Mouse (Mus musculus): ENCODE measurements around the gene Tnfrsf25.

The Tnfrsf25 gene

DNA sequence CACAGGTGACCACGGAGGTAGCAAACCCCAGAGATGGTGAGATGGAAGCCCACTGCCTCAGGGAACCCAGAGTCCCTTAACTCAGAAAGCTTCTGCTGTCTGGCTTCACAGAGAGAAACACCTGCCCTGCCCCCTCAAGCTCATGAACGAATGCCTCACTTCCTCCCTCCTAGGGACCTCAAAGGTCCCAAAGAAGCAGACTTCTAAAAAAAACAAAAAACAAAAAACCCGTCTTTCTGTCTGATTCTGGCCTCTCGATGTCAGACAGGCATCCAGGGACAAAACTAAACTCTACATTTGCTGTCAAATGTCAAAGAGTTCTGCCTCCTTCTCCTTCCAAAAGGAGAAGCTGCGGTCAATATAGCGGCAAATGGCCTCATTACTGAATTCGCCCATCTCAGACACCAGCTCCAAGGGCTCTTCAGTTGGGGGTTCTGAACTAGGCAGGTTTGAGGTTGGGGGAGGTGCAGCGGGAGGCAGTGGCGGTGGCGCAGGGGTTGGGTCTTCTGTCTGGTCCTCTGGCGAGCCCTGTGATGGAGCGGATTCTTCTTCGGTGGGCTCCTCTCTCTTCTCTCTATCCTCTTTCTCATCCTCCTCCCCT is 8.7 kb downstream of the Tnfrsf25 start:
- DNase-seq = no peak

DNA sequence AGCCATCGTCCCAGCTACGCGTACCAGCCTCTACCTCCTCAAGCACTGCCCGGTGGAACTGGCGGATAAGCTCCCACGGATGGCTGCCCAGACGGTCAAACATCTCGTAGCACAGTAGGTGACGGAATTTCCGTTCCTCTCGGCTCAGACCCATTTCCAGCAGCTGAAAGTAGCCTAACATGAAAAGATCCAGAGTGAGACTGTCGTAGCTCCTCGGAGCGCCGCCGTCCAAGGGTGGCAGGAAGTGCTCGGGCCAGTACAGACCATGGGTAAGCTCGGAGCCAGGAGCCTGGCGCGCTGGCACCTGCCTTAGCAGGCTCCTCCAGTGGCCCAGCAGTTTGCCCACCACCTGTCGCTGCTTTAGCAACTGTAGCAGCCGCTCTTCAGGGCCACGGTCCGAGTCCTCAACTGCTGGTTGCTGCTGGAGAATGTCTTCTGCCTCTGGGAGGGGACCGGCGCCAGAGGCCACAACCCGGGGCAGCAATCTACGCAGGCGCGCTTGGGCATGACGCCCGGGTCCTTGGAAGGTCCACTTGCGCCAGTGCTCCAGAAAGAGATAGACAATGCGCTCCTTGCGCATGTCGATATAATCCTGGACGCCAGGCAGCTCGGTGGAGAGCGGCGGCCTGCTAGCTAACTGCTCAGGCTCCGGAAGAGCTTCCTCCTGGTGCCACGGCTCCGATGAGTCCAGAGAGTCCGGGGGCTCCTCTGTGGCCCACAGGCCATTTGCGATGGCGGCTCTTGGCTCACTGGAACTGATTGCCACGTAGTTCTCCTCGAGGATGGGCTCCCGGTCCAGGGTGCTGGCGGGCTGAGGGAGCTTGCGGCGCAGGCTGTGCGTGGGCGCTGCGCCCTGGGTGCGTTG is 9.7 kb downstream of the Tnfrsf25 start:
- DNase-seq = peak; percentile 50

DNA sequence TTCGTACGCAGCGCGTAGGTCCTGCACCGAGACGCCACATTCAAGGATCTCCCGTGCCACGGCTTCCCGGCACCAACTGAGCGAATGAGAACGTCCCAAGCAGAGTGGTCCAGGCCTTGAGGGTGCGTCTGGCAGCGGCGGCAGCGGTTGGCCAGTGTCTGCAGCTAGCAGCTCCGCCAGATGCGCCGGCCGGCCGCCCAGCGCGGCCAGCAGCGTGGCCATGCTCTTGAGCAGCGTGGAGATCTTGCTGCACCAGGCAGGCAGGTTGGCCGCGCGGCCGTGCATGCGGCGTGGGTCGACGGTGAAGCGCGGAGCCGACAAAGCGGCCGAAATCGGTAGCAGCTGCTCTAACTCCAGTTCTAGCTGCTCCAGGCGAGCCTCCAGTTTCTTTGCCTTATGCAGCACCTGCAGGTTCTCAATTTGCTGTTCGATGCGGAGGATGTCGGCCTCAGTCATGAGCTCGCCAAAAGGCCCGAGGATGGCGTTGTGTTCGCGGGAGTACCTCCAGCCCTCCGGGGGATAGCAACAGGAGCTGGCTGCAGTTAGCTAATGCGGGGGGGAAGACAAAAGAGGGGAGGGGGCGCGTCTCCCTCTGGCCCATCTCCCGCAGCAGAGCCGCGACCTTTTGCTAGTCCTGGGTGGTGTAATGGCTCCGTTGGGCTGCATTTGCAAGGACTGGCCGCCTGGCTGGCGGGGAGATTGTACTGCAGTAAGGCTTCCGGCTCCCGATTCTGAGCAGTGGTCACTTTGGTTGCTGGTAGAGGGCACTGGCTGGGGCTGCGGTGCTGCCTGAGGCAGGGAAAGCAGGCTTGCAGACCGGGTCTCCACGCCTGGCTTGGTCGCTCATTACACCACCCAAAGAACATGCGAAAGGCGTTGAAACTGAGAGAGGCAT is 10.5 kb downstream of the Tnfrsf25 start:
- no peak for DNase-seq

DNA sequence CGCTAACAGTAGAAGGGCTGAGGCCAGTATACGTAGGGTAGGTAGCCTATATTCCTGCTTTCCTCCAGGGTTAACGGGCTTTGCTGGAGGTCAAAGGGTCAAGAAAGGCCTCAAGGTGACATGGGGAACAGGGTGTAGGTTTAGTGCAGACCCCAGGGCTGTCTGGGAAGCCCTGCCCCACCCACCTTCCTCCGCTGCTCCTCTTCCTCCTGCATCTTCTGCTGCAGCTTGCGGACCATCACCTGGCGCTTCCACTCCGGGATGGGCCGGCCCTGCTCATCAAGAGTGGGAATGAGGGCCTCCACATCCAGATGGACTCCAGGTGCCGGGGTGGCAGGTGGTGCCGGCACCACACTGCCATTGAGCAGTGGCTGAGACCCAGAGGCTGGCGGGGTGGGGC is 12.2 kb downstream of the Tnfrsf25 start:
- no peak for DNase-seq

DNA sequence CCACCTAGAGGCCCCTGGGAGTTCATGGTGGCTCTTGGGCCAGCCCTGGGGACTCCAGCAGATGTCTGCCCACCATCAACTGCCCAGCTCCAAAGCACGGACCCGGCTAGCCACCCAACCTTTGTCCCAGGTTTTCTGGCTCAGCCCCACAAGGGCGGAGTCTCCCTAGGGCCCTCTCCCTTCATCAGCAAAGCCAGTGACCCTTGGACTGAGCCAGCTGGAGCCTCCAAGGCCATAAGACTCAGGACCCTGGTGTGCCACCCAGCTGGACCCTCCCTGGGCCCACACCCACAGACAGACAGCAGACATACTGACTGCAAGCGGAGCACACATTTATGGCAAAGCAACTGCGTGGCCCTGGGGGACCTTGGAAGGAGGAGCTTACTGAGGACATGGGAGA is 13.1 kb downstream of the Tnfrsf25 start:
- no peak for DNase-seq

DNA sequence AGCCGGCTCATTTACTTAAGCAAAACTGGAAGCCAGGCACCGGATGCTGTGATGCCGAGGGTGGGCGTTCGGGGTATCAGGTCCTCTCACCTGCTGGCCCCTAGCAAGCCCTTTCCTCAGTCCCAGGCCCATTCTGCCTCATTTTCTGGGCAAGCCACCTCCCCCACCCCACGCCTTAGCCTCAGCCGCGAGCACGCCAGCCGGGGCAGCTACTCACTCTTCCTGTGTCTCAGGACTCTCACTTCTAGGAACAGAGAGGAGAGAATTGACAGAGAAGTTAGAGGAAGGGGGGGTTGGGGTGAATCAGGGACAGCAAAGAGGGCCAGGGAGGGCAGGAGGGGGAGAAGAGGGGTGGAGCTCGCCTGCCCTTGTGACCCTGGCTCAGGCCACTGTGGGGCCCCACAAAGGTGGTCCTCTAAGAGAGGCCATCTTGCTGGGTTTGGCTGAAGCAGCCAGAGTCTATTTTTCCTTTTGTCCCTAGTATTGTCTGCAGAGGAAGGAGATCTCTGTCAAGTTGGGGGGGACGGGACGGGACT is 13.7 kb downstream of the Tnfrsf25 start:
- DNase-seq = no peak

DNA sequence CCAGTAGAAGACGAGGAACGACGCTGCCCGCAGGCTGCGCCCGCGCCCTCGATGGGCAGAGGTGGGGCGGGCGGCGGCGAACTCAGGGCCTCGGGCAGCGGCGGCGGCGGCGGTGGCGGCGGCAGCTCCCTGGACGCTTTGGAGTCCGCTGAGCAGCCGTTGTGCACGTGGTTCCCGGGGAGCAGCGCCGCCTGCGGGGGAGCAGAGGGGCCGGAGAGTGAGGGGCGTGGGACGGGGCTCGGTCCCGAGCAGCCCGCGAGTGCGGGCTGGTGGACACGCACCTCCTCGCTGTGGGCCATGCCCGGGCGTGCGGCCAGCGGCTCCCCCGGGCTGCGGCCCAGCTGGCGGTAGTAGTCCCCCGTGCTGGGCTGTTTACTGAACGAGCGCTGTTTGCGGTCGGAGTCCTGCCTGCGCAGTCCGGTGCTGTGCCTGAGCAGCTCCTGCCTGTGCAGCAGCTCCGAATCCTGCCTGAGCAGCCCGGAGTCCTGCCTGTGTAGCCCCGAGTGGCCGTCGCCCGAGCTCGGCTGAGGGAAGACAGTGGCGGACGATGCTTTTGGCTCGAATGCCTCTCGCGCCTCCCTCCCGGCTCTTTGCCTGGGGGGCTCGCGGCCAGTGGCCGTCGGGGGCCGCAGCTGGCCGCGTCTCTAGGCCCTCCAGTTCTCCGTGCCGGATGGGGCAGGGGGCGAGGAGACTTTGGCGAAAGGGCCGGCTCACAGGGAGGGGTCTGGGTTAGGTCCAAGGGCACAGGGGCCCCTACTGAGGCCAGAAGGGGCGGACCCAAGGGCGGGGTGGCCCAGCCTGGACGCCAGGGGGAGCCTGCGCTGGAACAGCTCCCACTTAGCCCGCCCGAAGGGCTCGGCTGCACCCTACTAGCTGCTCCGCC is 15.3 kb downstream of the Tnfrsf25 start:
- no peak for DNase-seq

DNA sequence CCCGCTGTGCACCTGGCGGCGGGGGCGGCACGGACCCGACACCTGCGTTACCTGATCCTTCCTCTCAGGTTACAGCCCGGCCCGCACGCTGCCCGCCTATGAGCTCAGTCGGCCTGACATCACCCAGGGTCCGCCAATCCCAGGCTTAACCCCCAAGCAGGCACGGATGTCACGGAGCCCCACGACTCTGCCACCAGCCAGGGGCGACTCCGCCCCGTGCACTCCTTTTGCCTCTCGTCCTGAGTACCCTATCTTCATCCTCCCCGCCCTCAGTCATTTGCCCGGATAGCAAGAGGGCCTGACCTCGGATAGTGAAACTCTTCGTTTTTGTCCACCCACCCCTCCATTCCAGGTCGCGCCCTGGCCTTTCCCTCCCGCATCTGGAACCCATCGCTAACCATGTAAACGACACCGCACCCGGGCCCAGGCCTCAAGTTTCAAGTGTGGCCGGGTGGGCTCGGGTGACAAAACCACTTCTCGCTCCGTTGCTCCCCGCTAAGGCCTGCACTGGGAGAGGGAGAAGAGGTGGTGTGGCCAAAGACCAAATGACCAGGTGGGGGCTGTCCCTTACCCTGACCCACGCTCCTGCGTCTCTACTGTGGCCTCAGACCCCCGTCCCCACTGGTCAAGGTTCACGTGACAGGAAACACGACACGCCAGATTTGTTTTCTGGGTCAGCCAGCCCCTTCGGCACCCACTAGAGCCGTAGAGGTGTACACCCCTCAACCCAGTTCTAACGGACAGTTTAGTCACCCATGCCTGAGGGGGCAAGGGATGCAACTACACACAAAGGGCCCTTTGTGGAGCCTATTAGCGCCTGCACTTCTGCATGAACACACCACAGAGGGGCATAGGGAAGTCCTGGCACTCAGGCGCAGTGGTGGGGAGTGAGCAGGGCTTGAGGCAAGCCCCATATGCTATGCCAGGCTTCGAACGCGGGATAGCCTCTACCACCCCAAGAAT is 16.4 kb downstream of the Tnfrsf25 start:
- DNase-seq = no peak

DNA sequence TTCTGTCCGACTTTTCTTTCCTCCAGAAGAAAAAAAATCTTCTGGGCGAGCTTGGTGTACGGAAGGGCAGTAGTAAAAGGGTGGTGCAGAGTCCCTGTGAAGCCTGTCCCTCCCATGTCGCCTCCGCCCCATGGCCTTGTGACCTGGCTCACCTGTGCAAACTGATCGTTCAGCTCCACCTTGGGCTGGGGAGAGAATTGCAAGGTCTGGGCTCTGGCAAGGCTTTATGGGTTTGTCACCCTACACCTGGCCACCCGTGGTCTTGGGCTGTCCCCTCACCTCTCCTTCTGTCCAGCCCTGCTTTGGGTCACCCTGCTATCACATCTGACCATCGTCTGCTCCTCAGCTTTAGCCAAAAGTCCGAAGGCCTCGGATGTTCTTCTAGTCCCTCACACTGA is 17.0 kb downstream of the Tnfrsf25 start:
- no peak for DNase-seq

DNA sequence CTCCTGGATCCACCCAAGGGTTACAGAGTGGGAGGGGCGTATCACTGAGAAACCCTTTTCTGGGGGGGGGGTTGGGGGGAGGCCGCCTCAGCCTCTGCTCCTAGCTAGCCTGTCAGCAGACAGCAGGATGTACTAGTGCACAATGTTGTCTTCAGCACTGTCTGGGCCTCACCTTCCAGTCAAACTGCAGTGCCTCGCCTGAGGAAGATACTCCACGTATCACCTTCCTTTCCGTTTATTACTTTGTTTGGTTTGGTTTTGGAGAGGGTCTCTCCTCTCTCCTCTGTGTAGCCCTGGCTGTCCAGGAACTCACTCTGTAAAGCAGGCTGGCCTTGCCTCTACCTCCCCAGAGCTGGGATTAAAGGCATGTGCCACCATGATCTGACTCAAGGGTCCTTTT is 17.5 kb downstream of the Tnfrsf25 start:
- no peak for DNase-seq

DNA sequence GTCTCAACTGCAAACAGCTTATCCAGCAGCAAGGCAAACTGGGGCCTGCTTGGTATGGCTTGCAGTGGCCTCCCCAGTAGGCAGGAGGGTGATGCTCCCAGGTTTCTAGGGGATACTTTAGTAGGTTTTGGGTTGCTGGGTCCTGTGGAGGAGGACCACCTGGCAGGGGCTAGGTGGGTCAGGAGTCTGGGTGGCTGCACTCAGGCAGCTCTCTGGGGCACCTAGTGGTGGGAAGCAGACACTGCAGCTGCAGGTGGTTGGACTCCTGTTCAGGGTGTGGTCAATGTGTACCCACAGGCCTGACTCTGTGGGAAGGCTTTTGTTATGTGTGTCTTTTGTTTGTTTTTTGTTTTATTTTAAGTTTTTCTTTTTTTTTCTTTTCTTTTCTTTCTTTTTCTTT is 18.8 kb downstream of the Tnfrsf25 start:
- no peak for DNase-seq

DNA sequence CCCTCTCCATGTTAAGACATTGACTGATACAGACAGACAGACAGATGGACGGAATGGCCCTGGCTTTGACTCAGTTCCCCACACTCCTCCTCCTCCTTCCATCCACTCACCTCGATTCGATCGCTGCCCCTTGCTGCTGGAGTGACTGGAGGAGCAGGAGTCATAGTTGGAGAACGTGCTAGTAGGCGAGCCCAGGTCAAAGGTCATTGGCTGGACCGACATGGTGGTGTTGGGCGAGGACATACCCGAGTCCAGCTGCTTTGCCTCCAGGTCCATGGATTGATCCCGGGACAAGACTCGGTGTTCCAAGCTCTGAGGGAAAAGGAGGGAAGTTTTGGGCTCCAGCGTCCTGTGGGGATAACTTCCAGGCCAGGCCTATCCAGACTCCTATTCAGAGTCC is 19.6 kb downstream of the Tnfrsf25 start:
- DNase-seq = no peak

DNA sequence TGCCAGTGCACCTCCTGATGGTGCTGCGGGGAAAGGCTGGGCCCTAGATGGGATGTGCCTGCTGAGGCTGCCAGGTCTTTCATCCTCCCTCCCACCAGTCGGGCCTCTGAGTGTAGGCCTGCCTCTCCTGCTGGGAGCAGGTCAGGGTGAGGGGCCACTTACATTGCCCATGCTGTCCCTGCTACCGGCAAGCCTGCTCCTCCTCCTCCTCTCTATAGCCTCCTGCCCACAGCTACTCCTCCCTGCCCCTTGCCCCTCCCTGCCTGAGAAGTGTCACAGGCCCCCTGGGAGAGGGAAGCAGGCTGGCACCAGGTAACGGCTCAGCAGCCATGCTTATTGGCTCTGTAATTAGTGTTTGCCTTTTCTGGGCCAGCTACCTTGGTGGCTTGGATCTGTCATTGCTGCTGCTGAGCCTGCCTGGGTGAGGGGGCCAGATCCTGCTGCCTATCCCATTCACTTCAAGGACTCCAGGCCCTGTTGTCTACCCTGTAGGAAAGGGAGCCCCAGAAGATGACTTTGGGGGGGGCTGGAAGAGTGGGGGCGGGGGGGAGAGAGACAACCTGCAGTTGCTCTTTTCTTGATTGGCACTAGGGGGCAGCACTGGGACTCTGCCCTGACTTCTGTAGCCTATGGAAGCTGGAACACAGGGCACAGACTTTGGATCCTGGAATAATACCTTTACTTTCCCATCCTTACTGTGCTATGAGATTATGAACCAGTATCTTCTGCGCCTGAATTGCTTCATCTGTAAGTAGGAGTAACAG is 20.6 kb downstream of the Tnfrsf25 start:
- DNase-seq = no peak

DNA sequence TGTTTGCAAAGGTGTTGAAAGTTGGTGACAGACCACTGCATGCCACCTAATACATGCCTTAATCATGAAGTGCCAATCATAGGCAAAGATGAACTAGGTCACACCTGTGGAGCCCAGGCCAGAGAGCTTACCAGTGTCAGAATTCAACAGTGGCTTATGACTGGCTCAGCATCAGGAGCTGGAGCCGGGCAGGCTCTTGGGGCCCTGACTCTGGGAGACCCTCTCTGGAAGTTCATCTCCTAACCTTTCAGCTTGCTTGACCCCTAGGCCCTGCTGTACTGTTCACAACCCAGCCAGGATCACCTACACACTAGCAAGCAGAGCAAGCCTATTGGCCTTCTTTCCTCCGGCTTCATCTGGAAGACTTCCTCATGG is 21.1 kb downstream of the Tnfrsf25 start:
- DNase-seq = no peak

DNA sequence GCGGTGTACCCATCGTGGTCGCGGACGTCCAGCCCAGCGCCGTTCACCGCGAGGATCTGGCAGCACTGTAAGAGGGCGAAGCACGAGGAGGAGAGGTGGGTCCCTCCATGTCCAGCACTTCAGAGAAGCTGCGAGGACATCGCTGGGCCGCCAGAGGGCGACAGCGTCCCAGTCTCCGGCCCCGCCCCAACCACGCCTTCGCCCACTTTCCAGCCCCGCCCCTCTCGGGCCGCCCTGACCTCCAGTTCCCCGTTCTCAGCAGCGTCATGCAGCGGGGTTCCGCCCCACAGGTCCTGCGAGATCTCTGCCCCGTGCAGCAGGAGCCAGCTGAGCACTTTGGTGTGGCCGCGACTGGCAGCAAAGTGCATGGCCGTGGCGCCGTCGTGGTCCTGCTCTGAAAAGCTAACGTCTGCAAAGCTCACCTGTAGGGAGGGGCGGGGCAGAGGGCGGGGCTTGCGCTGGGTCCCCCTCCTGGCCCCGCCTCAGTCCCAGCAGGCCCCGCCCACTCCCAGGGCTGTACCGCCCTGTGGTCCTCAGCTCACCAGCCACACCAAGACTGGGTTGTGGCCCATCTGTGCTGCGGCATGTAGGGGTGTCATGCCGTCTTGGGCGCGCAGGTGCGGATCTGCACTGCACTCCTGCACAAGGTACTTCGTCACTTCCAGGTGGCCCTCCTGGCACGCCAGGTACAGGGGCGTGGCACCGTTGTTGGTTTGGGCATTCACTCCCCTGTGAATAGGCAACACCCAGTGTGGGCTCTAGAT is 22.9 kb downstream of the Tnfrsf25 start:
- DNase-seq = peak; percentile 83

DNA sequence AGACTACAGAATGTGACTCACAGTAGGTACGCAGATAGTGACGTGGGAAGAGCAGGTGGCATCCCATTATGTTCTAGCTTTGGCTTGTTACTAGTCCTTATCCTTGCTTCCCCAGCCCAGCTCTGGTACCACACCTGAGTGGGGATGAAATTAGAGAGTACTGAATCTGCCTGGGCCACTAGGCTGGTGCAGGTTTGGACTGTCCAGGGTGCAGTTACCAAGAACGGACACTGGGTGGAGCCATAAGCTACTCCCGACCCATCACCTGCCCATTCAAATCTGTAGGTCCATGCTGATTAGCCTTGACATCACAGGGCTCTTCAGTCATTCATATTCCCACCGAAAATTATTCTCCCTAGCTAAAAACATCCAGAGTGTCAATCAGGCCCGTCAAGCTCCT is 24.7 kb downstream of the Tnfrsf25 start:
- DNase-seq = no peak

DNA sequence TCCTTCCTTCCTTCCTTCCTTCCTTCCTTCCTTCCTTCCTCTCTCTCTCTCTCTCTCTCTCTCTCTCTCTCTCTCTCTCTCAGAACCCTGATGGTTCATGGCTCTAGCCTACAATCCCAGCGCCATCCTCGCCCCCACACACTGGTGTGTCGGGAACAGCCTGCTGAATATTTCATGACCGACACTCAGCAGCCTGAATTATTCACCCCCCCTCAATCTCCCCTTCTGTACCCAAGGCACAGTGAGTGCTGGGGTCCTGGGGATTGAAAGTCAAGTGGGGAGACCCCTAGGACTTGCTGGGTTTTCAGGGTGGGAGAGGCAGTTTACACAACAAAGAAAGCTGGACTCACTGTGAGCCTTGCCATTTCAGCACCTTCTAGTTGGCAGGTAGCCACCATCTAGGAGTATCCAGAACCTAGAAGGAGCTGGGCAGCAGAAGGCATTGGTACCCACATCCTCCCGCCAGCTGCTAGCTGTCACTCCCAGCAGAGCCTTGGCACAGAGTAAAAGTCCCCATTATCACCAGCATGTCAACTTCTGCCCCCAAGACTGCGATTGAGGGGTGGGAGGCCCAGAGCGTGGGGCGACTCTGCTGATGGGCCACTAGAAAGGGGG is 25.9 kb downstream of the Tnfrsf25 start:
- DNase-seq = no peak

DNA sequence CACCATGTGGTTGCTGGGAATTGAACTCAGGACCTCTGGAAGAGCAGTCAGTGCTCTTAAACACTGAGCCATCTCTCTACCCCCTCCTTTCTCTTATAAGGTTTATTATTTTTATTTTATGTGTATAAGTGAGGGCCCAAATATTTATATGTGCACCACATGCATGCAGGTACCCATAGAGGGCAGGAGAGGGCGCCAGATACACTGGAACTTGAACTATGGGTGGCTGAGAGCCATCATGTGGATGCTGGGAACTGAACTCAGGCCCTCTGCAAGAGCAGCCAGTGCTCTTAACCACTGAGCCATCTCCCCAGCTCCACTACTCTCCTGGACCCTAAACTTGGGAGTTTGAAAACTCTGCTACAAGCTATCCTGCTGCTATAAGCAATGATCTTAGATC is 27.9 kb downstream of the Tnfrsf25 start:
- no peak for DNase-seq

DNA sequence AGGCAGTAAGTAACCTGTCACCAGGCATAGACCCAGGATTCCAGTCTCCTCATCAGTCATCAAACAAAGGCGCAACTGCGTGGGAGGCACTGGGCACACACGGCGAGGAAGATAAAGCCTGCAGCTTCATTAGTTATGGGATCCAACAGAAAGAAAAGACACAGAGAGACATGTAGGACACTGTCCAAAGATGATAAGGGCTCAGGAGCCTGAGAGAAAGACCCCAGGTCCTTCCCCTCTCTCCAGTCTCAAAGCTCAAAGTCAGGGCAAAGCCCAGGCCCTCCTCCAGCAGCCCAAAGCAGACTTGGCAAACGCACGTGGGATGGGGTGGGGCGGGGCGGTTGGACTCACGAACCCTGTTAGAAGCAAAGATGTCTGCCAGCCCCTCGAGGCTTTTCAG is 29.7 kb downstream of the Tnfrsf25 start:
- no peak for DNase-seq

Measured in cerebellum, adult 9-11 months (tissue).